Mouse (Mus musculus) kidney, postnatal 0 days (tissue): ENCODE measurements around the gene Nrarp. TPM values are rescaled to one million over a fixed set of nuclear protein-coding genes. Genes with fewer than 3 reads are reported as not detected.
A peak's percentile ranks its signal among the peaks of the same experiment; 100 is the strongest.

Experiments used
- ATAC-seq: fragments of 200-750 bp; cut with Nextera tagmentation; replicated peaks from 2 replicates; pipeline ENCODE4 v1.8.0; 2017; ENCODE audit warnings: low read depth, moderate number of reproducible peaks, moderate TSS enrichment, moderate library complexity; ENCODE audit not compliant: low FRiP score
- DNase-seq: peaks from one replicate; pipeline ENCODE4 v3.0.0-alpha.2; 2016; ENCODE audit warnings: low spot score
- H3K27ac ChIP-seq: fragments of 300-500 bp; sonication (generic); 2 replicates; pipeline ENCODE4 v1.5.1; 2014; ENCODE audit warnings: mild to moderate bottlenecking
- H3K27me3 ChIP-seq: fragments of 300-500 bp; sonication (generic); 2 replicates; pipeline ENCODE4 v1.6.1; 2014; ENCODE audit warnings: low read length, mixed read lengths; ENCODE audit not compliant: insufficient read depth
- H3K36me3 ChIP-seq: fragments of 300-500 bp; sonication (generic); 2 replicates; pipeline ENCODE4 v1.6.1; 2014; ENCODE audit warnings: low read length, mixed read lengths; ENCODE audit not compliant: insufficient read depth
- H3K4me1 ChIP-seq: fragments of 300-500 bp; sonication (generic); replicated peaks from 2 replicates; pipeline ENCODE4 v1.6.1; 2014; ENCODE audit warnings: antibody characterized with exemption, low read length, mixed read lengths; ENCODE audit not compliant: insufficient read depth
- H3K4me2 ChIP-seq: fragments of 300-500 bp; sonication (generic); 2 replicates; pipeline ENCODE4 v1.6.1; 2014; ENCODE audit warnings: mild to moderate bottlenecking, low read length, moderate library complexity, mixed read lengths
- H3K4me3 ChIP-seq: fragments of 300-500 bp; sonication (generic); replicated peaks from 2 replicates; pipeline ENCODE4 v1.5.1; 2014; ENCODE audit warnings: low read depth, low read length
- H3K9ac ChIP-seq: fragments of 300-500 bp; sonication (generic); 2 replicates; pipeline ENCODE4 v1.6.1; 2014; ENCODE audit warnings: low read depth, low read length
- H3K9me3 ChIP-seq: fragments of 300-500 bp; sonication (generic); replicated peaks from 2 replicates; pipeline ENCODE4 v1.6.1; 2016; ENCODE audit warnings: low read length, inconsistent platforms, mixed read lengths
- CTCF ChIP-seq: IDR thresholded peaks from 2 replicates; pipeline ENCODE4 v1.5.1; 2016; ENCODE audit warnings: antibody characterized with exemption, low read depth, mild to moderate bottlenecking, moderate library complexity
- WGBS: fragments of 180-500 bp; shearing (Covaris S2); extraction: QIAGEN DNeasy Blood & Tissue Kit; methylation state at CpG from one replicate; pipeline ENCODE4 v1.1.7; 2014; 5-methylcytosine and 5-hydroxymethylcytosine counted together
- polyA plus RNA-seq: library from polyadenylated mRNA; unstranded; fragments of >200 nt; fragmentation: Nextera tagmentation; extraction: Ambion mirVana; gene quantifications from 2 replicates; pipeline ENCODE4 v1.2.1, GENCODE M21; 2015

The Nrarp gene
- polyA plus RNA-seq, 1 experiment from 2014 or later = 21.6 TPM

DNA sequence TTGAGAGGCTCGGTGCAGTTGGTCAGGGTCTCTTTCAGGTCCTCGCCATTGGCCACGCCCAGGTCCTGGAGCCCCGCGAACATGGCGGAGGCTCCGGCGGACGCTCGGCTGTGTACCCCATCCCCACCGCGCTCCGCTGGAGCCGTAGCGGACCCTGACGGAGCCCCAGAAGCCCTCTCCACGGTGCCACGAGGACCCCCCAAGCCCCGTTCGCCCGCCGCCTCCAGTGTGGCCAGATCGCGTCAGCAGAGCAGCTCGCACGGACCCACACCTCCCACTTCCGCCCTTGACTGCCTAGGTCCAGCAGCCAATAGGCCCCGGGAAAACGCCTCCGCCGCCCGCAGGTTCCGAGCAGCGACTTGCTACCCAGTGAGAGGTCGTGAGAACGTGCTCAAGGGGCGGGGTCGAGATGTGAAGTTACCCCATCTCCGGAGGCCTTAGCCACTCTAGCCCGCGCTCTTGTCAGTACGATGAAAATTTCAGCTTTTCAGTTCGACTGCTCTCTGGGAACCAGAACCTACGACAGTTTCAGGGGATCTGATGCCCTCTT, 30.6 kb downstream of the Nrarp start, which contains the start of gene Nelfb:
Gene Nelfb (minus strand): TSS at position 369 of the 550 bp plus-strand sequence.
- DNase-seq = peak; percentile 96
- Histone ChIP-seq H3K9ac (peak within 1 kb of the TSS; percentile 93), H3K9me3 (no peaks in the 10 kb centered on the region), H3K27ac (peak within 1 kb of the TSS; percentile 90), H3K4me1 (peaks cover 10% of the 10 kb centered on the region), H3K36me3 (peaks cover 12% of the 10 kb centered on the region; the same call in 1 of the 2 replicates), H3K27me3 (no peaks in the 10 kb centered on the region), H3K4me2 (peak within 1 kb of the TSS; percentile 81), H3K4me3 (peak within 1 kb of the TSS; percentile 99)
- TF ChIP-seq CTCF = 0 out of 2 replicates have a peak, but pooled peaks have one; percentile 4
- WGBS = under 1% methylated on average over 44 of the region's 44 CpGs
- peak; percentile 92 for ATAC-seq

DNA sequence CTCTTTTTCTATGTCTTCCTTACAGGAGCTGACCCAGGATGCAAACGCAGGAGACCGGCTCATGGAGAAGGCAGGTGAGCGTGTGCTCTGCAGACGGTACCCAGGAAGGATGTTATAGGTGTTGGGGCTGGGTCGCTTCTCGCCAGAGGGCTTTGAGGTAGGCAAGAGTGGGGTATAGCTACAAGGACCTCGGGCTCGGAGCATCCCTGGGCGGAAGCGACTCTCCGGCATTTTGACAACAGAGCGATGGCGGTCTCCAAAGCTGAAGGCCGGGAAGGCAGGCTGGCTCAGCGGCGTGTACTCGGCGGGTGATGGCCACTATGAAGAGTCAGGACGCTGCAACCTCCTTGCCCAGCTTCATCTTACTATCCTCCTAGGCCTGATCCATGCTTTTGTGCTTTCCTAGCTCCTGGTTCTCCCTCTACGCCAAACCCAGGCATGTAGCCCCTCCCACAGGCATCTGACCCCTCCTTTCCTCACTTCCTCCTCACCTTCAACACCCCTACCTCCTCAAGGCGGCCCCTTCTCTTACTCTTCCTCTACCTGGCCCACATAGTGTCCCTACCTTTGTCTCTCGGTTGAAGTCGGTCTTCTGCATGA, 32.8 kb downstream of the Nrarp start:
- 67% methylated on average over 23 of the region's 23 CpGs for WGBS
- Histone ChIP-seq H3K27me3 (no peaks in the 10 kb centered on the region), H3K27ac (no peak overlapping the region), H3K9me3 (no peaks in the 10 kb centered on the region), H3K4me2 (no peak overlapping the region), H3K4me3 (no peak overlapping the region), H3K9ac (no peak overlapping the region), H3K36me3 (0 out of 2 replicates have a peak, but pooled peaks cover under 1% of the 10 kb centered on the region), H3K4me1 (peaks cover 10% of the 10 kb centered on the region)
- DNase-seq (no peak), ATAC-seq (no peak)
- no peak for TF ChIP-seq CTCF

DNA sequence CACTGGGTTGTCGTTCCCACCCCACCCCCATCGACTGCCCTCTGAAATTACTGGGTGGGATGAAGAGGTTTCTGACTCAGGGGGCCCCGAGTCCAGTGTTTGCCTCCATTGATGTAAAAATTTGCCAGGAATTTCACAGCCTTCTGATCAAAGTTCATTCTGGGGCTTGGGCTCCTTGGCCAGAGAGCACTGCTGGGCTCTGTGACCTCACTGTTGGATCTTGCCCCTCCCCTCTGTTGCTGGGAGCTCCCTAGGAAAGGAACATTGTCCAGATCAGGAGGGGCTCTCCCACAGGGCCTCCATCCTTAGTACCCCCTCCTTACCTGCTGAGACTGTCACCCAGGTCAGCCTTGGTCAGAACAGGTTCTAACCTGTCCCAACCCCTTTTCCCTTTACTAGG, 33.9 kb downstream of the Nrarp start, which contains the start of gene Stpg3:
Gene Stpg3 (minus strand): TSS at position 194 of the 400 bp plus-strand sequence.
- no peak for TF ChIP-seq CTCF
- Histone ChIP-seq H3K9ac (no peak within 1 kb of the TSS), H3K27ac (no peak within 1 kb of the TSS), H3K36me3 (no peaks in the 10 kb centered on the region), H3K27me3 (no peaks in the 10 kb centered on the region), H3K9me3 (no peaks in the 10 kb centered on the region), H3K4me3 (no peak within 1 kb of the TSS), H3K4me2 (no peak within 1 kb of the TSS), H3K4me1 (peaks cover 10% of the 10 kb centered on the region)
- DNase-seq (peak; percentile 13), ATAC-seq (0 out of 2 replicates have a peak, but pooled peaks have one; percentile 47)
- WGBS = 52% methylated on average over 3 of the region's 3 CpGs

DNA sequence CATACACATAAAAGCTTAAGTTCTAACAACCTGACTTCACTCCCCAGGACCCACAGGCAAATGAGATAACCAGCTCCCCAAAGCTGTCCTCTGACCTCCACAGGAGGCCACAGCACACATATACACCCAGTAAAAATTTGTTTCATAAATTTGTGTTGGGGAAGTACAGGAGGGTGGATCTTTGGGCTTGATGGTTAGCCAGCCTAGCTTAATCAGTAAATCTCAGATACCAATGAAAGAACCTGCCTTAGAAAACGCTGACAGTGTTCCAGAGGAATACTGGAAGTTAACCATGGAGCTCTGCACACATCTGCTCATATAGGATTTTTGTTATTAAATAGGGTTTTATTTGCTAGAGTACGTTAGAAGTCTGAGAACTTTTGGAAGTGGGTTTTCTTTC, 37.1 kb downstream of the Nrarp start:
- TF ChIP-seq CTCF = no peak
- Histone ChIP-seq H3K27me3 (no peaks in the 10 kb centered on the region), H3K9ac (no peak overlapping the region), H3K4me2 (no peak overlapping the region), H3K36me3 (0 out of 2 replicates have a peak, but pooled peaks cover 4% of the 10 kb centered on the region), H3K4me3 (no peak overlapping the region), H3K4me1 (no peaks in the 10 kb centered on the region), H3K27ac (no peak overlapping the region), H3K9me3 (no peaks in the 10 kb centered on the region)
- DNase-seq = no peak
- WGBS = 56% methylated on average over 2 of the region's 2 CpGs
- ATAC-seq = no peak

DNA sequence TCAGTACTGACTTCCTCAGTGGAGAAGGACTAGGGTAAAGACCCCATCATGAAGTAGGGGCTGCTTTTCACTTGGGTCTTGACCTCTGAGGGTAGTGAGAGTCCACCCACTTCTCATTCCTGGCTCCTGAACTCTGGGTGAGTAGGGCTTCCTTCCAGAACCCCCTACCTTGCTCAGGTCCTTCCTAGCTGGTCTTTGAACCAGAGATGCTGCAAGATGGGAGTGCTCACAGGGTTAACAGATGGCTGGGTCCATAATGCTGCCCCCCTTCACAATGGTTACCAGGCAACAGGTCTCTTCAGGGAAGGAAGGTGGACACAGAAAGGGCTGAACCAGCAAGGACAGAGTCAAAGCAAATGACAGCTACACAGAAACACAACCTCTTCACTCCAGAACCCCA, 37.9 kb downstream of the Nrarp start, which contains the start of gene Fam166a:
Gene Fam166a (plus strand): TSS at position 301 of the 400 bp plus-strand sequence.
- no peak for ATAC-seq
- Histone ChIP-seq H3K27ac (no peak within 1 kb of the TSS), H3K36me3 (0 out of 2 replicates have a peak, but pooled peaks cover 4% of the 10 kb centered on the region), H3K9ac (no peak within 1 kb of the TSS), H3K4me1 (no peaks in the 10 kb centered on the region), H3K4me2 (no peak within 1 kb of the TSS), H3K4me3 (no peak within 1 kb of the TSS), H3K27me3 (no peaks in the 10 kb centered on the region), H3K9me3 (no peaks in the 10 kb centered on the region)
- no peak for TF ChIP-seq CTCF
- DNase-seq = no peak

DNA sequence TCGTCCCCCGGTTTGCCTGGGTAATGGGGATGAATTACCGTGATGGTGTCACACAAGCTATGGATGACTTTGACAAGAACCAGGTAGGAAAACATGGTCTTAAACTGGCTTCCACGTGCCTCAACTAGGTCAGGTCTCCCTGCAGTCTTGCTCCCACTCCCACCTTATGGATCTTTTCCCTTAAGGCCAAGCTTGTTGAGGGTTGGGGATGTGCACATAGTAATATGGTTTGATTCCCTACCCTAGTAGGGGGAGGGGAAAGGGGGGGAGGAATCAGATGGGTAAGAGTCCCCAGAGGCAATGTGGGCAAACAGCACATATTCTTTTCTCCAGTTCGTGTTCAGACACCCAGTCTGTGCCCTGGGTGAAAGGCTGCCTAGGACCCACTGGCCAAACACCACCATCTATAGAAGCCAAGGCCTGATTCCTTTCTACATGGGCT, 40.8 kb downstream of the Nrarp start:
- H3K4me3 ChIP-seq = no peak overlapping the region

More for the DNA sequence above, 40.8 kb downstream of the Nrarp start:
- no peak overlapping the region for H3K9ac ChIP-seq
- no peak overlapping the region for H3K4me2 ChIP-seq
- WGBS = 72% methylated on average over 5 of the region's 5 CpGs
- no peaks in the 10 kb centered on the region for H3K27me3 ChIP-seq
- ATAC-seq = no peak
- no peak overlapping the region for H3K27ac ChIP-seq
- H3K9me3 ChIP-seq = no peaks in the 10 kb centered on the region
- peaks cover 6% of the 10 kb centered on the region for H3K4me1 ChIP-seq
- 0 out of 2 replicates have a peak, but pooled peaks cover 4% of the 10 kb centered on the region for H3K36me3 ChIP-seq
- DNase-seq = no peak
- no peak for TF ChIP-seq CTCF
